Mouse (Mus musculus): ENCODE measurements around the gene Cacna2d1.

The Cacna2d1 gene

DNA sequence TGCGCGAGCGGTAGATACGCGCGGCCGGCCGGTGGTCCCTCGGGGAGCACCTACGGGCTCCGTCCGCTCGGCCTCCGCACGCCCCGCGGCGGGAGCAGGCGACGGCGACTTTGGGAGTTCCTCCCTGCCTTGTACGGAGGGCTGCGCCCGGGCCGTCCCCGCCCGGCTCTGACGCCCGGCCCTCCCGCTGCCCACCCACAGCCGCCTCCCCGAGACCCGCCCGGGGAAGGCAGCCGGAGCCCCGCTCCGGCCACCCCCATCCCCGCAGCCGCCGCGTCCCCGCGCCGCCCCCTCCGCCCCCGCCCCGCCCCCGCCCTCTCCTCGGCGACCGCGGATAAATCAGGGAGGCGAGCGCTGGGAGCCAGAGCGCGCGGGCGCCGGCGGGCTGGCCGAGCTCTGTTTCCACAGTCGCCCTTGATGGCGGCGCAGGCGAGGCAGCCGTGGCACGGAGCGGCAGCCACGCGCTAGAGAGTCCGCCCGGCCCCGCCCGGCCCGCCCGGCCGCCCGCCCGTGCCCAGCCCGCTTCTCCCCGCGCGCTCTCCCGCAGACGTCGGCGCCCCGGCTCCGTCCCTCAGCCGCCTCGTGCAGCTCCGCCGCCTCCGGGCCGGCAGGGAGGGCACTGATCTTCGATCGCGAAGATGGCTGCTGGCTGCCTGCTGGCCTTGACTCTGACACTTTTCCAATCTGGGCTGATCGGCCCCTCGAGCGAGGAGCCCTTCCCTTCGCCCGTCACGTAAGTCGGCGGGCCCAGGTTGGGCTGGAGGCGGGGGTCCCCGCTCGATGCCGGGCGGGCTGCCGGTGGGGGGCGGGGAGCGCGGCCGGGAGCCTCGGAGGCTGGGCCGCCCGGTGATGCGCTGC is at the start of gene Cacna2d1:
Gene Cacna2d1, plus strand, starts transcription at position 316 of the 858 bp plus-strand sequence.
- peak; percentile 68 to 85 for DNase-seq

DNA sequence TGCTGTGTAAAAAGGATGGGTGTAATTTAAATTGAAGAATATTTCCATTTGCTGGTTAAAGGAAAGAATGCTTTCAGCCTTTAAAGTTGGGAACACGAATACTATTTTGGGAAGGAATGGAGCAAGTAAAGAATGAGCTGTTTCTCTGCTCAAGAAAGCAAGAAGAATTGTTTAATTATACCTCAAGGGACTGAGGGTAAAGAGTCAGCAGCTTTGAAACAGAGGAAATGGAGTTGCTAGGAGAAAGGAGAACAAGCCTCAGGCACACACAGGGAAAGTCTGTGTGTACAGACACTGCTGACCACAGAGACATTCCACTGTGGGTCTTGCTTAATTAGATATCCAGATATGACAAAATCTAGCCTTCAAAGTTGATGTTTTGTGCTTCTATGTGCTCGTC is 39.4 kb upstream of the Cacna2d1 start:
- no peak for DNase-seq

DNA sequence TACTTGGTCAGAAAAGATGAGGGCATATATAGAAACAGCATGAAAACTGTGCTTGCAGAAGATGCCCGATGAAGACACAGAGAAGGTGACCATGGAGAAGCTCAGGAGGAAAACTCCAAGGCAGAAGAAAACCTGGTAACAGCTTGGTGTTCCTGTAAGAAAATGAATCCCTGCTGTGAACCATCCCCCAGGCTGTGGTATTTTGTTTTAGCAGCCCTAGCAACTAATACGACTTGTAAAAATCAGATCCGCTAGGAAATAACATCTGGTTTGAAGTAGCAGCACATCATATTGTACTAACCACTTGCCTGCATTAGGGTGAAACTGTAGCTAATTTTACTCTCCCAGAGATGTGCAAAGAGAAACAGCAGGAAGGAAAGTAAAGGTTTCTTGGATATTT is 37.8 kb upstream of the Cacna2d1 start:
- no peak for DNase-seq

DNA sequence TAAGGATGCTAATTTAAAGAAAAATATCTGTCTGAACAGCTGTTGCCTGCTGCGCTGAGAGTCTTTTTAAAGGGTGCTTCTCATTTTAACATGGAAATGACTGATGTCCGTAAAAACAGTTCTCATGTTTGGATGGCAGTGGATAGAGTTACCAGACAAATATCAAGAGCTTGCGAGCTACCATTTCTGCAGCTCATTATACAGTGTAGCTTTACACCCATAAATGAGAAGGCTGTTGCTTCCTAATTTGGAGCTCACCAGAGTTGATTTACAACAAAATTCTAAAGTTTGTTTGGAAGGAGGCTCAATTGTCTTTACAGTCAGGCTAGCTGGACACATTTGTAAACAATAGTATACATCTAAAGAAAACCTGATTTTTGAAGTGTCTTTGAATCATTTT is 28.0 kb upstream of the Cacna2d1 start:
- no peak for DNase-seq

DNA sequence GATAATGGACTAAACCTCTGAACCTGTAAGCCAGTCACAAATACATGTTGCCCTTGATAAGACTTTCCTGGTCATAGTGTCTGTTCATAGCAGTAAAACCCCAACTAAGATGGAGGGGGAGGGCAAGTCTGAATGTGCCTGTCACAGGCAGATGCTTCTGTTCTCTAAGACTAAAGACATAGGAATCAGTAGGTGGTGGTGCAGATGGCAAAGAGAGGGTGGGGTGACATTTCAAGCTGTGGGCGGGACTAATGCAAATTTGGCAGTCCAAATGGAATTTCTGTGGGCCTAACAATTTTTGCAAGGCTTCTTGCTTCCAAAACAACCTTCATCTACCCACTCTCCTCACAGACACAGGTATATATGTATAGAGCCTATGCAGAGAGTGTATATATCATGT is 19.6 kb upstream of the Cacna2d1 start:
- DNase-seq = no peak

DNA sequence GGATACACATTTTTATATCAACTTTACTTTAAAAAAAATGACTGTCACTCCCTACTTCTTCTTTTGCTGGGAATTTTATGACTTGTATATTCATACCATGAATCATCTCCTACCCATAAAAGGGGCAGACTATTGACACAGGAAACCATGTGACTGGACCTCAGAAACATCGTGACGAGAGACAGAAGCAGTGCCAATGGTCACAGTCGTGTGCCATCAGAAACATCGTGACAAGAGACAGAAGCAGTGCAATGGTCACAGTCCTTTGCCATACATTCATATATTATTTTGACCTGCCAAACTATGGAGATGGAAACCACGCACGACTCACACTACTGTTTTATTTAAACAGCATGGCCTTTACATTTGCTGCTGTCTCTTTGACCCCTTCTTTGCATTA is 6.0 kb upstream of the Cacna2d1 start:
- DNase-seq = no peak

DNA sequence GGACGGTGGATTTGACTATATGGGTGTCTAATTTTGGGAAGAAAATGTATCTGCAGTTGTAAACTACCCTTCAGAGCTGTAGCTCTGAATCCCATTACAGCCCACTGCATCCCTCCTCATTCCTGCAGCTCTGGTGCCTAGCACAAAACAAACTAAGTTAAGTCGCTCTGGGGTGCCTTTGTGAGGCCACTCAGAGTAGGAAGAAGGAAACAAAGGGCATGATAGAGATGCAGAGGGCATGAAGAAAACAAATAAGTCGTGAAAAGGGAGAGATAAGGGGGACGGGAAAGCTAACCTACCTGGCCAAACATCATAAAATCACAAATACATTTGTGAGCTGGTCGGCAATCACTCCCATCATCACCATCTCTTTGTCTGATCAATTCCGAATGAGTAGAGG is 1.5 kb upstream of the Cacna2d1 start:
- no peak for DNase-seq

DNA sequence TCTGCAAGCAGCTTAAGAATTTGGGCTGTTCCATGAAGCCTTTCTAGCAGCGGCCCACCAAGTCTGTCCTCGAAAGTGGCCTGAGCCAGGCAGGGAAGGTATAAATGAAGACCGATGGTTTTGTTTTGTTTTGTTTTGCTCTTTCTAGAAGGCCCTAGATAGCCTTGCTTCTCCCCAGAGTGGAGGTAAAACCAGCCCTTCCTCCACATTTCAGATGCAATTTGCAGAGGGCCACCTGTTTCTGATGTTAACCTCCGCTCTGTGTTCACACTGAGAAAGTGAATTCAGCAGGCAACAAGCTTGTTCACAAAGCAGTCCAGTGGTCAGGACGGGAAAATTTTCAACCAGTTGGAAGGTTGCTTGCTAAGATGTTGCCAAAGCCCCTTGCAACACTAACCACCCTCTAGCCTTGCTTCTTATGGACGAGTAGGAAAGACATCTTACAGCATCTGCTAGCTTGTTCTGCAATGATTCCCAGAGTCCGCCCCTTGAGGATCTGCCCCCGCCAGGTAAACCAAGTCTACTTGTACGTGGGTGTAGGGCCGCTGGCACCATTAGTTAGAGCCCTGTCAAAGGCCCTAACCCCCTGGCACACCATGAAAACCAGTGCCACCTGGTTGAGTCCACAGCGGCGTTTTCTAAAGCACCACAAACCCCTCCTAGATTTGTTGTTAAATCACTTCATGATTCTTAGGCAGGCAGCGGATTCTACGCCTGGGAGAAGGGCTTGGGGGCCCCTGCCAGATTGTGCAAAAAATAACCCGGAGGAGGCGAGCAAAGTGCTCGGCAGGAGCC is 713 bp upstream of the Cacna2d1 start:
- DNase-seq = peak in 1 of 2 experiments; percentile 13

DNA sequence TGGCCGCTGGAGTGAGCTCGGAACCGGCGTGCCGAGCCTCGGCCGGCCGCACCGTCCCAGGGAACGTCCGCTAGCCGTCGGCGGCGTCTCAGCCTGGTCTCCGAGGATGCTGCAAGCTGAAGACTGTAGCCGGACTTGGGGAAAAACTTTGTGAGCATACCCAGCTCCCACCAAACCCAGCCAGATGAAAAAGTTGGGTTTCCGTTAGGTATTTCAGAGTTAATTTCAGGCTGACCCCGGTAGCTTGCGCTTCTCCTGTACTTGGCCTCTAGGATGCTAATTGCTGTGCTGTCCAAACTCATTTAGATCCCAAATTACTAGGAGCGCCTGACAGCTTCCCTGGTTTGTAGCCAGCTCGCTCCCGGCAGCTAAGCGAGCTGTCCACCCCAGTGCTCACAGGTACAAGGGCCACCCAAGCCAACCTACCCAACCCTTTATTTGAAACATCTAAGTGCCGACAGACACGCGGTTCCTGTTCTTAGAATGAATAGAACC is 790 bp downstream of the Cacna2d1 start:
- peak in 1 of 2 experiments; percentile 47 for DNase-seq

DNA sequence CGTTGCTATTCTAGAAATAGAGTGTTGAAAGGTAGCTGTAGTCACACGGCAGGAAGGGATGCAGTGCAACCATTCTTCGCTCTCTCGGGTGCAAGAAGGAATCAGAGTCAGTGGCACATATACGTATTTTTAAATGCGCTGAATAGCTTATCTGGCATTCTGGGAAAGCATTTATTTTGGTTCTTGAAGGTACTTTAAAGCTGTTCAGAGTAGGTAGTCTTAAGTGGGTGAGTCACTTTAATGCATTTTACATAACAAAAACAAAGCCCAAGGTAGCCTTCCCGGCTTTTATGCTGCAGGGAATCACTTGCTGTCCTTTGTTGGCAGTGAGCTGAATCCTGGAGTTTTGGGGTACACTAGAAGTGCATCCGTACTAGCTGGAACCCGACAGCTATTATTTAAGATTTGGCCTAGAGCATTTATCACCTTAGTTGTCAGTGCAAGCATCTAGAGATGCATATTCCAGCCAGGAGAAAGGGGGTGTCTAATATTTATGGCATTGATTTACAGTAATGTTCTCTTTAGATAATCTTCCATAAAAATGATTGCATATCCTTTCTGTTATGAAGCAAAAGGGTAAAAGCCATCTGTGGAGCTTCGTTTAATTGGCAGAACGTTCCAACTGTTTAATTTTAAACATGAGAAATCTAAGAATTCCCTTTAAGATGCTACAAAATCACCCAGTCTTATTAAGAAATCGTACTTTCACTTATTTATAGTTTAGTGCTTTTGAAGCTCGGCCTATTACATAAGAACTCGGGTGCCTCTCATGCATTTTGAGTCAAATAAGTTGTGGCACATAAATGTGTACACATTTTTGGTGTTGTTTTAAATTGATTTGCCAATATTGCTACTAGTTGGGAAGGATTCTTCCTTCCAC is 1.6 kb downstream of the Cacna2d1 start:
- DNase-seq = no peak

DNA sequence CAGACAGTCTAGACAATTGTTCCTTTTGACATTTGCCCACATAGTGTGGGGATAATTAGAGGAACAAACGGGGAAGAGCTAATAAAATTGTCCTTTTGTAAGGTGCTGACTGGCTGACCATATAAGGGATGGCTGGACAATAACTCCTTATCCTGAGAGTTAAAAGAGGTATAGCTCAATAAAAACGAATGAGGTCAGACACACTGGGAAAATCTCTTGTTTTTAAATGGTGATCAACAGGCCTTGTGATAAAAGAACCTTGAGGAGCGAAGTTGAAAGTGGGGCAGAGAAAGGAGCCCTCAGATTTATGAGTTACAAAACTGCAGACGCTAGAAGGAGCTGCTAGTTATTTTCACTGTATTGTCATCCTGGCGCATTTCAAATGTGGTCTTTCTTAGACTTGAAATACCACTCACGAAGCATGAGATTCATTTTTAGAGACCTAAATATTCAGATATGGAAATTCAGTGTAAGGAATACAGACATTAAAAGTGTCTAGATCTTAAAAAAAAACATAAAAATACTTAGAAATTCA is 6.8 kb downstream of the Cacna2d1 start:
- no peak for DNase-seq

DNA sequence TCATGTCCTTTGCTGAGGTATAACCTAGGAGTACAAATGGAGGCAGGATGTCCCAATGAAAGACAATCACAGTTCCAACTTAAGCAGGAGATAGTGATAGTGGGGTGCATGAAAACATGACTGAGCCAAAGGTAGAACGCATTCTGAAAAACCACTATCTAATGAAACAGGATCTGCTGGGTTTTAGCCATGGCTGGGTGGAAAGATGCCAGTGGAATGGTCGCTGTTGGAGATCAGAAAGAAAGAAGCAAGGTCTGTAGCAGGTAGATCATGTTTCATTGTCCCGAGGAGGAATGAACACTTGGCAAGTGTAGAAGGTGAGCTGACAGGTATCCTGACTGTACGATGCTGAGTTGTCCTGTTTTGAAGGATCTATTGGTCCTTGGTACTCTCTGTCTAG is 7.6 kb downstream of the Cacna2d1 start:
- no peak for DNase-seq

DNA sequence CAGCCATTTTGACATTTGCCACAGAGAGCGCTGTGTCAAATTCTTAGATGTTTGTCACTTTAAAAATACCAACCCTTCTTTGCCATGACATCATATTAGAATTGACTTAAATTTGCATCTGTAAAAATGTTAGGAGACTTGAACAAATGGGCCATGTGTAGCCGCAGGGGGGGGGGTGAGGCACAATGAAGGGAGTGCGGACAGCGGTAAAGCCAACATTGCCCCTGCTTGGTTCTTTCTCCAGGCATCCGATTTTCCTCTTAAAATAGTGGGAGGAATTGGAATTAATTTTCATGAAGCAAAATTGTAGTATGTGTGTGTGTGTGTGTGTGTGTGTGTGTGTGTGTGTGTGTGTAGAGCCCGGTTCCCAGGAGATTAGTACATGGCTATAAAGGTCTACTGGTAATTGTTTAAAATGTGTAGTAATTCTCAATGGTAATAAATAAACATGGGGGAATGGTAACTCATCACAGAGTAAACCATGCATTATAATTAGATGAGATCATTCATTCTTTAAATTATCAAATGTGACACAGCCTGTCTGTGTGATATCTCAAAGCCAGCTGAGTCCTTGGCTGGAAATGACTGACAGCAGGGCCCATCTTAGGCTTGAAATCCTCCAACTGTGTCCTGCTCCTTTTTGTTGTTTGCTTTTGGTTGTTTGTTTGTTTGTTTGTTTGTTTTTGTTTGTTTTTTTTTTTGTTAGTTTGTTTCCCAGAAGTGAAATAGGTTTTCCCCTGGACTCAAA is 14.0 kb downstream of the Cacna2d1 start:
- DNase-seq = no peak

DNA sequence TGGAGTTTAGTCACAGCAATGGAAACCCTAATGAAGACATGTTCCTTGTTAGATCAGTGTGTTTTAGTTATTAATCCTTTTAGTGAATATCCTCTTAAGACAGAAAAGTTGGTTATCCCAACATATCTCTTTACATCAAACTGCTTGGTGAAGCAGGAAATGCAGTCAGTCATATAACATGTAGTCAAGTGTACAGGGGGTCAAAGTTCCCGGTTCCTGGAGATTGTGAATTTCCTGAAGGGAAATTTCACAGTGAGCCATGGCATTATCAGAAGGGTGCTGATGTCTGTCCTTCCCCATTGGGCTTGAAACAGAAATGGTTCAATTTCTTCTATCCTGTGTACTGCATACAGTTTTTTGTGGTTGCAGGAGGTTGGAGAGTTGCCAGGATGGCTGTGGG is 25.3 kb downstream of the Cacna2d1 start:
- no peak for DNase-seq

DNA sequence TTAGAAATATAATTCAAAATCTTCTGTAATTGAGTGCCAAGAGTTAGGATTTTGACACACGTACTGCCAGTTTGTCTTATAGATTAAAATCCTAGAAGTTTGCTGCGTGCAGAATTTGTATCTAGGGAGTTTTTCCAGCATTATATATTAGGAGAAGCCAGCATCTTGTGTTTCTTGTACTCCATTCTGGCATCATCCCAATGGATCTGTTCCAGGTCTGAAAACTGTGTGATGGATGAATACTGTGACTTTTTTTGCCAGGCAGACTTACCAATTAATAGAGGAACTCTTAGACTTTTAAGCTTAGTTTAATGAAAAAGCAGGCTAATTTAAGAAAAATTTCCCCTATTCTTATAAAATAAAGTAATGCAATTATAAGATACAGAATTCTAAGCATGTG is 27.4 kb downstream of the Cacna2d1 start:
- peak in 1 of 2 experiments; percentile 4 for DNase-seq

DNA sequence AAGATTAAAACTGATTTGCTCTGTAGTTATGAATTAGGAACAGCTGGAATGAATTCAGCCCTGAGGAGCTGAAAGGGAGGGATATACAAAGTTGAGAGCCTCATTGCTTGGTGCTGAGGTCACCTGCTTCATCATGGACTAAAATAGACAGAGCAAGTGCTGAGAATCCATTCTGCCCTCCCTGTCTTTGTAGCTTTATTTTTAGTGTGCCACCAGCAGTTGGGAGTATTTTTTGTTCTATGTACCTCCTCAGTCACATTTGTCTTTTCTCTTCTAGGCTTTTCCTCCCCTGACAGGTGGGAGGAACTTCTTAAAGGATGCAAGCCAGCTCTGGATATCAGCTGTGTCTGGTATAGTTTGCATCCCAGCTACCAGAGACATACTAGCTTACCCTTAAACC is 32.4 kb downstream of the Cacna2d1 start:
- DNase-seq = no peak

DNA sequence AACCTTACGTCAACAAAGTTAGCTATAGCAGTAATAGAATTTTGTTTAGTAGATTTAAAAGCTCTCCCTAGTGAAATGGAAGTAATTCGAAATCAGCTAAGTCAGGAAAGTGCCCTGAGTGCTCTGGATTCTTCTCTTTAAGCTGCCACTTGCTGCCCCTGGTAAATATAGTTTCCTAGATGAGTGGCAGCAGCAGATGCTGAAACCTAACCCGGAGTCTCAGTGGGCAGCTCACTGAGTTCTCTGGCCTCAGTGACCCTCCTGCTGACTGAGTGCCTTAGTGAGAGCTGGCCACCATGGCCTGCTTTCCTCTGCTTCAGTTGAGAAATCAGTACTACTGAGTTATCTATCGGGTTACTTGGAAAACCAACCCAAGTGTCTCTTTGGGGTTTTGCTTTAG is 37.3 kb downstream of the Cacna2d1 start:
- DNase-seq = no peak

DNA sequence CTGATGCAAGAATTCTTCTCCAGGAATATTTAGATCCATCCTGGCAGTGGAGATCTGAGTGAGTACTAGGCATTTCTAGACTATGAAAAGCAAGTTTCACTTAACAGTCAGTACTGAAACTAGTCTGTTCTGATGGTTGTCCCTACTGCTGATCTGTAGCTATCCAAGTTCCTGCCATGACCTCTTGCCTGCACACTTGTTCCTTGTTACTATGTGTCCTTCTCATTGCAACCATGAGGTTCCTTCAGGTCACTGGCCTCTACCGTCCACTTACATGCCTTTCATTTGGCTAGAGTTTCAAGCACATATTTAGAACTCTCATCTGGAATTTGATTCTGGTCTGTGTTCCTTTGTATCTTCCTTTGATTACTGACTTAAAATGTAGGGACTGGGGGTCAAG is 37.9 kb downstream of the Cacna2d1 start:
- DNase-seq = no peak

DNA sequence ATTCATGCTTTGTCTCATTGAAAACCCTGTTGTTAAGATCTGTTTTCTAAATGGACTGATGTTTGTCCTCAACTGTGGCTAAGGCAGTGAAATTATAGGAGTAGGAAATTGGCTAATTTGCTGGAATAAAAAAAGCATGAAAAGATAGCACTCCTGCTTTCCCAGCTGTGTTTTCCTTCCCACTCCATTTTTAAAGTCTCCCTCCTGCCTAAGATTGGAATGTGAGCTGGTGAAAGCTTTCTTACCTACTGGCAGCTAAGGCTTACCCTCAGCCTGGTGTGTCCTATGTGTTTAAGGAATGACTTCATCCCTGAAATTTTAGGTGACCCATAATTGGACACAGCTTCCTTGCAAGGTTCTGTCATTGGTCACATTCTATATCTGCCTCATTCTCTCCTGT is 40.2 kb downstream of the Cacna2d1 start:
- no peak for DNase-seq

DNA sequence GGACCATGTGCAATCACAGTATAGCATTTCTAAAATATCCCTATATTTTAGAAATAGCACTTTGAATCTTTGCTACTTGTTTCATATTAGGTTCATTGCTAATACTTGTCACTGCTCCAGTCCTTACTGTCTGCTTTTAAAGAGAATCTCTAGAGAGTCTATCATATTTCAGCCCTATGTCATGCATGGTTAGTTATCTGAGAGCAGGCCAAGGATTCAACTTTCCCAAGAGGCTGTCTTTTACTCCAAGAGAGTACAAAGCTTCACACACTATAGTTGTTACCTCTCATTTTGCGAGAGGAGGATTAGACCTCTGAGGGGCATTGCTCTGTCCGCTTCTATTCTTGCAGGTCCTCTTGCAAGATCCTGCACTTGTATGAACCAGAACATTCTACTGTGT is 44.7 kb downstream of the Cacna2d1 start:
- DNase-seq = no peak

DNA sequence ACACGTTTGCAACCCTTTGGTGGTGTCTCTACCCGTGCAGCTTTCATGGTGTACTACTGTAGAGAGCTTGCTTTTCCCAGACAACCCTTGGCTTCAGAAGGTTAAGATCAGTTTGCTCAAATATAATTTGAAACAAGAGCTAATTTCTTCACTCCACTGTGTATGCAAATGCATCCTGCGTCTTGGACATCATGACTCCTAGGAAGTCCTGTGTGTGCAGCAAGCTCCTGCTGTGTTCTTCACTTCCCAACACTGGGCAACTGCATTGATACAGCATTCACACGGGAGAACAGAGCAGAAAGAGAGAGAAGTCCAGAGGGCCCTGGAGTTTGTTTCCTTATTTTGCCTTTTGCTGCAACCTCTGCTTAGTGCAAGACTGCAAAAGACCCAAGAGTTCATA is 48.1 kb downstream of the Cacna2d1 start:
- no peak for DNase-seq

DNA sequence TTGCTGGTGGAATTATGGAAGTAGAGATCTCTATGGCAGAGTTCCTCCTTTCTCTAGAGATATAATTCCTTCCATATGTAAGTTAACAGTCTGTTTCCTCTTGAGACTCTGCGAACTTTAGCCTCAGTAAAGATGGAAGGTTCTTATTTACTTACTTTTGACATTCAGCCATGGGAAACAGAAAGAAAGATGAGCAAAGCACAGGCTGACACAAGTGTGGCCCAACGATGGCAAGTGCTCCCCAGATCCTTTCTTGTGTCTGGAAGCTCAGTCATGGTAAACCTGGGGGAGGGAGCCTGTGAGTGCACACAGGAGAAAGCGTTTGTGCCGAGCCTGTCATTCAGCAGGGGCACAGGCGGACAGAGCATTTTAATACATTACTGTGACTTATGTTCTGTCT is 48.9 kb downstream of the Cacna2d1 start:
- no peak for DNase-seq

Data from lung, postnatal 4 days (tissue).